Mouse (Mus musculus) bone marrow, adult 2 months (tissue): Measurements from ENCODE around the gene Platr17.
A peak's percentile ranks its signal among the peaks of the same experiment; 100 is the strongest.

ENCODE experiments used
- CTCF ChIP-seq: fragments of 200-500 bp; IDR thresholded peaks from 2 replicates; pipeline ENCODE4 v1.5.1; 2011; ENCODE audit warnings: low read length, control low read depth; ENCODE audit not compliant: control insufficient read depth, insufficient read depth
- POLR2A ChIP-seq: fragments of 200-500 bp; IDR thresholded peaks from 2 replicates; pipeline ENCODE4 v1.6.1; 2011; ENCODE audit warnings: low read depth, mild to moderate bottlenecking, control low read depth, low read length, borderline replicate concordance; ENCODE audit not compliant: control insufficient read depth

- TF ChIP-seq CTCF (peak; percentile 17; the same call in 1 of the 2 replicates), POLR2A (no peak)
Measured at GRCm38 (mm10) chr17:33926207-33926932, 21.4 kb downstream of the Platr17 start.
